Mouse (Mus musculus): ENCODE measurements around the gene Slc28a2. TPM values are rescaled to one million over a fixed set of nuclear protein-coding genes. Genes with fewer than 3 reads are reported as not detected.
"Not testable (repeated sequence)": the region's sequence is repeated elsewhere in the genome, so short reads cannot be mapped to it uniquely, and the experiment has no call there.

The Slc28a2 gene
- 0.40 TPM in 1 of 2 replicates, not detected in the other for polyA plus RNA-seq (2015; fragmentation: Nextera tagmentation; extraction: Ambion mirVana)

DNA sequence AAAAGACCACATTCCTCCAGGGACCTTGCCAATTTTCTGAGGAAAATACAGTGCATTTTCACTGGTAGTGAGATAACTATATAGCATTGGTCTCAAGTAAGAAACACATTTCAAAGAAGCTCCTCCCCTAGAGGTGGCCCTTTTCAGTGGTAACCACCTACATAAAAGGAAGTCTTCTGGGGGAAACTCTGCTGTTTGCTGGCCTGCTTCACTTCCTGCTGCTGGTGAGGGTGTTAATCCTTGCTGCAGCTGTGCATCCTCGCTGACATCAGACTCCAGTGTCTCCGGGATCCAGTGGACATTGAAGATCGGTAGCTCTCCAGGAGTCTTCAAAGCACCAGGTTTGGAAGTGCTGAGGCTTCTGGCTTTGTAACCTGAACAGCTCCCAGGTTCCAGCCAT, at the start of gene Slc28a2:
Gene Slc28a2, plus strand, starts transcription at position 278 of the 400 bp plus-strand sequence.
- H3K9me3 ChIP-seq; H3K27ac ChIP-seq; H3K4me1 ChIP-seq; ATAC-seq (ENCODE audit: insufficient number of reproducible peaks, insufficient read depth, low FRiP score, low TSS enrichment, low read depth); H3K4me2 ChIP-seq; H3K9ac ChIP-seq; H3K4me3 ChIP-seq; H3K36me3 ChIP-seq; H3K27me3 ChIP-seq: not testable (repeated sequence)
- WGBS, result 55% methylated on average over 3 of the region's 3 CpGs

DNA sequence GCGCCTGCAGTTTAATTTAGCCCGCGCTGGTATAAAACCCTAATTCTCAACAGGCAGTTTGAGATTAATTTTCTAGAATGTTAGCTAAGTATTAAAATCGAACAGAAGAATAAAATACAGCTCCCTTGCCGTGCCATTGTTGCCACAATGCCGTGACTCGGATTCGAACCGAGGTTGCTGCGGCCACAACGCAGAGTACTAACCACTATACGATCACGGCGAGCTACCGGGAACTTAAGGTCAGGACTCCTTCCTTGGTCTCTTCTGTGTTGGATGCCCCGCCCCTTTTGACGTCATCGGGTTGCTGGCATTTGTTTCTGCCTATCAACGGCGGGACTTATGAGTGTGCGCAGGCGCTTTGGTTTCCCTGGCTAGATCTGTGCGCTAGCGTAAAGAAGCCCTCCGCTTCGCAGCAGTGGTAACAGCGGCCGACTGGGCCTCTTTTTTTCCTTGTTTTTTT, 49.0 kb upstream of the Slc28a2 start:
- no peaks in the 10 kb centered on the region for H3K27me3 ChIP-seq
- peak overlapping the region; percentile 94 for H3K27ac ChIP-seq
- under 1% methylated on average over 28 of the region's 28 CpGs for WGBS
- no peaks in the 10 kb centered on the region for H3K9me3 ChIP-seq
- H3K9ac ChIP-seq, result peak overlapping the region; percentile 79
- peaks cover 7% of the 10 kb centered on the region; the same call in 1 of the 2 replicates for H3K4me1 ChIP-seq
- H3K36me3 ChIP-seq, result no peaks in the 10 kb centered on the region
- ATAC-seq (ENCODE audit: insufficient number of reproducible peaks, insufficient read depth, low FRiP score, low TSS enrichment, low read depth), result peak; percentile 89
- peak overlapping the region; percentile 61 for H3K4me3 ChIP-seq
- H3K4me2 ChIP-seq, result peak overlapping the region; percentile 57

DNA sequence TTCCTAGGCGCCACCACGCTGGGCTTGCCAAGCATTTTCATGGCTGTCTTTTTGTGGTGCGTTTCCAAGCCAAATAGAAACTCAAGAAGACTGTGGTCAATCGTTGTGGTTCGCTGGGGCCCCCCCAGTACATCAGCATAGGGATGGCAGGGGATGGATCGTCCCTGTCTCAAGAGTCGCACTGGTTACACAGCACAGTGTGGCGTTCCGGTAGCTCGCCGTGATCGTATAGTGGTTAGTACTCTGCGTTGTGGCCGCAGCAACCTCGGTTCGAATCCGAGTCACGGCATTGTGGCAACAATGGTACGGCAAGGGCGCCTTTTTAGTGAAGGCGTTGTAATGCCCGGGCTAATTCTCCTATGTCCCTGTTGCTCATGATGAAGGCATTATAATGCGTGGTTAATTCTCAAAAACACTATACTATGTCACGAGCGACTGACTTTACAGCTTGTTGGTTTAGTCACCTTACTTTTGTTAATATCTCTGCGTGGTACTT, 48.5 kb upstream of the Slc28a2 start:
- Histone ChIP-seq H3K4me2 (peak overlapping the region; percentile 57), H3K27me3 (no peaks in the 10 kb centered on the region), H3K27ac (peak overlapping the region; percentile 94), H3K36me3 (no peaks in the 10 kb centered on the region), H3K9ac (peak overlapping the region; percentile 79), H3K4me3 (peak overlapping the region; percentile 61), H3K9me3 (no peaks in the 10 kb centered on the region), H3K4me1 (peaks cover 7% of the 10 kb centered on the region; the same call in 1 of the 2 replicates)
- ATAC-seq (ENCODE audit: insufficient number of reproducible peaks, insufficient read depth, low FRiP score, low TSS enrichment, low read depth), result peak; percentile 79
- under 1% methylated on average over 26 of the region's 26 CpGs for WGBS

DNA sequence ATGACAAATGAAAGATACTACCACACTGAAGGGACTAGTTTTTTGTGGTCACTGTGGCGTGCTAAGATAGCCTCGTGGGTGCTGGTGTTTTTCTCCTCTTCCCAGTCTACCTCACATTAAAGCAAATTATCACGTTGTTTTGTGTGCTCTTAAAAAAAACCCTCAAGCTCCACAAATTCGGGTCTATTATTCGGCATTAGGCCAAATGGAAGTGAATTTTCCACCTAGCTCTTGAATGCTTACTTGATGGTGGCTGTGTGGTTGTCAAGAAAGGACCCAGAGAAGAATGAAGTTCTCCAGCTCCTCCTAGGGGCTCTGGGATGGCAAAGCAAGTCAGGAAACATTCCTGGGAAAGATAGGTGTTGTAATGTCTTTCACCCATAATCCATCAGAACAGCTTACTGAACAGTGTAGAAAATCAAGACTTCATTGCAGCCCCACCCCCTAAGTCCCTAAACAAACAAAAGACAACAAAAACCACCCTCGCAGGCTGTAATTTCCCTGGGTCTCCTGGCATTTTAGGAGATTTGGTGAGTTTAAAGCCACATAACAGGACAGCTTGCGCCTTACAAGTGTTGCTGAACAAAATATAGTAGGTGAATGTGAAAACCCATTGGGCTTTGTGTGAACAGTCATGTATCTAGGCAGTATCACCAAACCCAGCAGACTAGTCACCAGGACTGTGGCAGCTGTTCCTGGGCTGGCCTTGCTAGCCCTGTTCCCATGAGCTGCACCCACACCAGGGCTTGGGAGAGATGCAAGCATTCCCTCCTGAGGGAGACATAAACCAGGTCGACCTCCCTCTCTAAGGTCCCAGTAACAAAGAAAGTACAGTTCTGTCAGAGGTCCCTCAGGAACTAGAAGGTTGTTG, 47.6 kb upstream of the Slc28a2 start:
- 20% methylated on average over 8 of the region's 8 CpGs for WGBS
- H3K27me3 ChIP-seq, result no peaks in the 10 kb centered on the region
- ATAC-seq (ENCODE audit: insufficient number of reproducible peaks, insufficient read depth, low FRiP score, low TSS enrichment, low read depth), result no peak
- no peaks in the 10 kb centered on the region for H3K9me3 ChIP-seq
- H3K4me2 ChIP-seq, result peak overlapping the region; percentile 57
- peak overlapping the region; percentile 33; the same call in 1 of the 2 replicates for H3K27ac ChIP-seq
- H3K9ac ChIP-seq, result no peak overlapping the region
- H3K36me3 ChIP-seq, result no peaks in the 10 kb centered on the region
- peak overlapping the region; percentile 61 for H3K4me3 ChIP-seq
- H3K4me1 ChIP-seq, result peaks cover 7% of the 10 kb centered on the region; the same call in 1 of the 2 replicates

DNA sequence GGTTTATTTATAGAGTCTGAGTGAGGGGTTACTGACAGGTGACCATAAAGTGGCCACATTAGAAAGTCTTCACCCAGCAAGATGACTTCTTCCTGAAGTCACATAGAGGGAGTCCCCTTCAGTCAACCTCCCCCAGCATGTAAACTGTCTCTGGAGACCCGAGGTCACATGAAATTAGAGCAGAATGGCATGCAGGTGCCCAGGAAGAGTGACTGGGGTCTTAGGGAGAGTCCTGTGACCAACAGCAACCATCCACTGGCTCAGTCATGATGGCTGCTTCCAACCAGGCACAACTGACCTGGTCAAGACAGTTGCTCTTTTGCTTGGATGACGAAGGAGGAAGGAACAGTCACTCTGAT, 47.0 kb upstream of the Slc28a2 start:
- H3K4me2 ChIP-seq, result no peak overlapping the region
- ATAC-seq (ENCODE audit: insufficient number of reproducible peaks, insufficient read depth, low FRiP score, low TSS enrichment, low read depth), result no peak
- no peak overlapping the region for H3K27ac ChIP-seq
- H3K27me3 ChIP-seq, result no peaks in the 10 kb centered on the region
- no peaks in the 10 kb centered on the region for H3K9me3 ChIP-seq
- no peak overlapping the region for H3K9ac ChIP-seq
- peaks cover 7% of the 10 kb centered on the region; the same call in 1 of the 2 replicates for H3K4me1 ChIP-seq
- WGBS, result 46% methylated on average over 2 of the region's 2 CpGs
- no peak overlapping the region for H3K4me3 ChIP-seq
- H3K36me3 ChIP-seq, result no peaks in the 10 kb centered on the region

DNA sequence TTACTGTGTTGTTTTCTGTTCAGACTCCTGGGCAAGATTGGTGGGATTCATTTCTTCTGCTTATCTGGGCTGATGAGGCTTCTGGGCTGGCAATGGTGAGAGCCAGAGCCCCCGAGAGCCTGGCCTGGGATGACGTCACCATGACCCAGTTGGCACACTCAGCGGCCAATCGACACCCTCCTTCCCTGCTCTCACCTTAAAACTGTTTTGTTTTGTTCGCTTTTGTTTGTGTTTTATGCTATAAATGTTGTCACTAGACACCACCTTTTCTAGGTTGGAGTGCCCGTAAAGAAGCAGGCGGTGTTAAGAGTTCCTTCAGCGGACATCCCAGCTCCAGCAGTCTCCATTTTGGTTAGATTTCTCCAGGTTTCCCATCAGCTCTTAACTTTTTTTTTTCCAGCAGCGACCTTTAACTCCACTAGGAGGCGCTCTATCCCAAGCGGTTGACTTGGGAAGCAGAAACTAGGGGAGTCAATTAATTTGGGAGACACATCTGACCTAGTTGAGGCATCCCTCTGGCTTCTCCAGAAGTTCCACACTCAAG, 45.4 kb upstream of the Slc28a2 start:
- Histone ChIP-seq H3K4me2 (peak overlapping the region; percentile 35), H3K4me1 (peaks cover 3% of the 10 kb centered on the region; the same call in 1 of the 2 replicates), H3K4me3 (peak overlapping the region; percentile 22), H3K36me3 (no peaks in the 10 kb centered on the region), H3K27me3 (no peaks in the 10 kb centered on the region), H3K9ac (no peak overlapping the region), H3K27ac (no peak overlapping the region), H3K9me3 (no peaks in the 10 kb centered on the region)
- ATAC-seq (ENCODE audit: insufficient number of reproducible peaks, insufficient read depth, low FRiP score, low TSS enrichment, low read depth), result no peak
- 14% methylated on average over 11 of the region's 11 CpGs for WGBS

DNA sequence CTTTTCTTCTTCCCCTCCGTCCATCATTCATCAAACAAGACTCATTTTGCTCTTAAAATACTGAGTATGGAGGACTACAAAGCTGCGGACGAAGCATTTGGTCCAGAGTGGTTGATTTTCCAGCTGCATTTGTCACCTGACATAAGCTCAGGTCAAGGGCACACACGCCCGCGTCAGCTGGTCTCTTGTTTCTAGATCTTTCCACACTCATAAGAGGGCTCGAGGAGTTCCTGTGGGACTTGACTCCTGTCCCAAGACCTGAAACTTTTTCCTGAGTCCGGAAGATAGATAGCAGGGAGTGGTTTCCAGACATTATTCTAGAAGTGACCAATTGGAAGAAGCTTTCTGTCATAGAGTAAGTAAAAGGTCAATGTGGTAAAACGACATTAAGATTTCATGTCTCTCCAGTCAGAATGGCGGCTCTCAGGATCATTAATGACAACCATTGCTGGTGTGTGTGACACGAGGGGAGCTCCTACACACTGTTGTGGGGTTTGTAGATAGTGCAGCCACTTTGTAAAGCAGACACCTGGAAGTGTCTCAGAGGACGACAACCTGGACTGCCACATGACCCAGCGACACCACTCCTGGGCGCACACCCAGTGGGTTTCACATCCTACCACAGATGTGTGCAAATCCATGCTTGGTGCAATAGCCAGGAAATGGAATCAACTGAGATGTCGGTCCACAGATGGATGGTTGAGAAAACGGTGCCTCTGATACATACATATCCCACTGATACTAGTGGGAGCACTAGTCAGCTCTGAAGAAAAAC, 44.8 kb upstream of the Slc28a2 start:
- no peak for ATAC-seq (ENCODE audit: insufficient number of reproducible peaks, insufficient read depth, low FRiP score, low TSS enrichment, low read depth)
- 77% methylated on average over 16 of the region's 16 CpGs for WGBS
- Histone ChIP-seq H3K27ac (no peak overlapping the region), H3K4me2 (no peak overlapping the region), H3K27me3 (no peaks in the 10 kb centered on the region), H3K9ac (no peak overlapping the region), H3K36me3 (no peaks in the 10 kb centered on the region), H3K9me3 (no peaks in the 10 kb centered on the region), H3K4me3 (no peak overlapping the region), H3K4me1 (no peaks in the 10 kb centered on the region; the same call in 1 of the 2 replicates)

- no peaks in the 10 kb centered on the region for H3K36me3 ChIP-seq
- H3K4me3 ChIP-seq, result no peak overlapping the region
- WGBS, result 78% methylated on average over 6 of the region's 6 CpGs
- no peaks in the 10 kb centered on the region for H3K9me3 ChIP-seq
- no peak overlapping the region for H3K4me2 ChIP-seq
- H3K27me3 ChIP-seq, result no peaks in the 10 kb centered on the region
- no peak overlapping the region for H3K9ac ChIP-seq
- H3K27ac ChIP-seq, result no peak overlapping the region
- H3K4me1 ChIP-seq, result no peaks in the 10 kb centered on the region; the same call in 1 of the 2 replicates
- ATAC-seq (ENCODE audit: insufficient number of reproducible peaks, insufficient read depth, low FRiP score, low TSS enrichment, low read depth), result no peak
These were observed 44.2 kb upstream of the Slc28a2 start for GRCm38 (mm10) chr2:122382121-122382520.

DNA sequence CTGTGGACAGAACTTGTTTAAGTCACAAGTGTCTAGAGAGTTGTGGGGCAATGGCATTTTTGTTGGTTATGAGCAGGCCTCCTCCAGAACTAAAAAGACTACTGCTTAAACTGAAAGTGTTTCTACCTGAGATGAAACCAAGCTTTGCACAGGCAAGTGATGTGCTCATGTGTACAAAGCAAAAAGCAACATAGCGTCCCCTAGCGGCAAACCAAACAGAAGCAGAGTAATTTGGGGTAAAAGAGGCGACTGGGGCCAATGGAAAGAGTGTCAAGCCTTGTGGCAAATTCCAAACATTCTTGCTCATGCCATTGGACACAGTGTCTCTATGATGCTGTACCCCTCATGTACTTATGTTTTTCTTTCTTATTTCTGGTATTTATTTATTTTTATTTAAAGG, 41.2 kb upstream of the Slc28a2 start:
- WGBS, result 27% methylated on average over 3 of the region's 3 CpGs
- Histone ChIP-seq H3K27me3 (no peaks in the 10 kb centered on the region), H3K4me3 (no peak overlapping the region), H3K9me3 (no peaks in the 10 kb centered on the region), H3K4me1 (no peaks in the 10 kb centered on the region; the same call in 1 of the 2 replicates), H3K27ac (no peak overlapping the region), H3K36me3 (no peaks in the 10 kb centered on the region), H3K9ac (no peak overlapping the region), H3K4me2 (no peak overlapping the region)
- no peak for ATAC-seq (ENCODE audit: insufficient number of reproducible peaks, insufficient read depth, low FRiP score, low TSS enrichment, low read depth)

DNA sequence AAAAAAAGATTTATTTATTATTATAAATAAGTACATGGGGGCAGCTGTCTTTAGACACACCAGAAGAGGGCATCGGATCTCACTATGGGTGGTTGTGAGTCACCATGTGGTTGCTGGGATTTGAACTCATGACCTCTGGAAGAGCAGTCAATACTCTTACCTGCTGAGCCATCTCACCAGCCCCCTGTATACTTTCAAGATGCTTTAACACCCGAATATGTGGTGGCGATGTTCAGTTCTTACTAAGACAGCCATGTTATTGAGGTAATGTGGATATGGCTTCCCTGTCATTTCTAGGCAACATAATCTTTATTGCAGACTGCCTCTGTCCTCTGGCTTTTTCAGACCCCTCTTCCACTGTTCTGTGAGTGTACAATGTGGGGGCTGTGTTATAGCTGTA, 39.1 kb upstream of the Slc28a2 start:
- not testable (repeated sequence) for H3K36me3 ChIP-seq; ATAC-seq (ENCODE audit: insufficient number of reproducible peaks, insufficient read depth, low FRiP score, low TSS enrichment, low read depth)

GRCm38 (mm10) chr2:122396150-122396549, 30.1 kb upstream of the Slc28a2 start:
- Histone ChIP-seq H3K27me3 (no peaks in the 10 kb centered on the region), H3K4me2 (no peak overlapping the region), H3K27ac (no peak overlapping the region), H3K9me3 (no peaks in the 10 kb centered on the region), H3K4me3 (no peak overlapping the region), H3K36me3 (no peaks in the 10 kb centered on the region), H3K4me1 (no peaks in the 10 kb centered on the region), H3K9ac (no peak overlapping the region)
- ATAC-seq (ENCODE audit: insufficient number of reproducible peaks, insufficient read depth, low FRiP score, low TSS enrichment, low read depth), result no peak
- 92% methylated on average over 1 of the region's 1 CpGs for WGBS

More for the DNA sequence above, 39.1 kb upstream of the Slc28a2 start:
- H3K9ac ChIP-seq, H3K4me1 ChIP-seq, H3K4me3 ChIP-seq, H3K27me3 ChIP-seq, H3K27ac ChIP-seq, H3K4me2 ChIP-seq, H3K9me3 ChIP-seq: not testable (repeated sequence)
- 94% methylated on average over 3 of the region's 3 CpGs for WGBS
